Mouse (Mus musculus) midbrain, embryonic 14.5 days (tissue): ENCODE measurements around the gene Gm43552. TPM values are rescaled to one million over a fixed set of nuclear protein-coding genes. Genes with fewer than 3 reads are reported as not detected.

Source experiments
- ATAC-seq: fragments of 200-750 bp; cut with Nextera tagmentation; 2 replicates; pipeline ENCODE4 v1.8.0; 2017; ENCODE audit warnings: moderate number of reproducible peaks, moderate library complexity; ENCODE audit not compliant: low FRiP score, low TSS enrichment
- DNase-seq: peaks from one replicate; pipeline ENCODE4 v3.0.0-alpha.2; 2015
- H3K27ac ChIP-seq: fragments of 300-500 bp; sonication (generic); replicated peaks from 2 replicates; pipeline ENCODE4 v1.5.1; 2014; ENCODE audit warnings: mild to moderate bottlenecking, low read depth, low read length, moderate library complexity
- H3K27me3 ChIP-seq: fragments of 300-500 bp; sonication (generic); 2 replicates; pipeline ENCODE4 v1.6.1; 2014; ENCODE audit warnings: low read length, control low read depth, mixed read lengths; ENCODE audit not compliant: control insufficient read depth, insufficient read depth
- H3K36me3 ChIP-seq: fragments of 300-500 bp; sonication (generic); 2 replicates; pipeline ENCODE4 v1.6.1; 2014; ENCODE audit warnings: low read length, control low read depth; ENCODE audit not compliant: control insufficient read depth, insufficient read depth
- H3K4me1 ChIP-seq: fragments of 300-500 bp; sonication (generic); 2 replicates; pipeline ENCODE4 v1.6.1; 2014; ENCODE audit warnings: mild to moderate bottlenecking, antibody characterized with exemption, low read length, control low read depth; ENCODE audit not compliant: control insufficient read depth, insufficient read depth
- H3K4me2 ChIP-seq: fragments of 300-500 bp; sonication (generic); 2 replicates; pipeline ENCODE4 v1.6.1; 2014; ENCODE audit warnings: mild to moderate bottlenecking, low read length, moderate library complexity
- H3K4me3 ChIP-seq: fragments of 300-500 bp; sonication (generic); replicated peaks from 2 replicates; pipeline ENCODE4 v1.5.1; 2014; ENCODE audit warnings: low read depth, low read length
- H3K9ac ChIP-seq: fragments of 300-500 bp; sonication (generic); replicated peaks from 2 replicates; pipeline ENCODE4 v1.6.1; 2014; ENCODE audit warnings: mild to moderate bottlenecking, low read length, moderate library complexity
- H3K9me3 ChIP-seq: fragments of 300-500 bp; sonication (generic); 2 replicates; pipeline ENCODE4 v1.6.1; 2016; ENCODE audit warnings: low read length, control low read depth, mixed read lengths; ENCODE audit not compliant: control insufficient read depth
- WGBS: fragments of 180-500 bp; shearing (Covaris S2); extraction: QIAGEN DNeasy Blood & Tissue Kit; methylation state at CpG from one replicate; pipeline ENCODE4 v1.1.7; 2014; 5-methylcytosine and 5-hydroxymethylcytosine counted together
- polyA plus RNA-seq: library from polyadenylated mRNA; unstranded; fragments of >200 nt; fragmentation: Nextera tagmentation; extraction: Ambion mirVana; gene quantifications from 2 replicates; pipeline ENCODE4 v1.2.1, GENCODE M21; 2014

Gene Gm43552
- polyA plus RNA-seq, 1 experiment from 2014 or later: 3.0 TPM

DNA sequence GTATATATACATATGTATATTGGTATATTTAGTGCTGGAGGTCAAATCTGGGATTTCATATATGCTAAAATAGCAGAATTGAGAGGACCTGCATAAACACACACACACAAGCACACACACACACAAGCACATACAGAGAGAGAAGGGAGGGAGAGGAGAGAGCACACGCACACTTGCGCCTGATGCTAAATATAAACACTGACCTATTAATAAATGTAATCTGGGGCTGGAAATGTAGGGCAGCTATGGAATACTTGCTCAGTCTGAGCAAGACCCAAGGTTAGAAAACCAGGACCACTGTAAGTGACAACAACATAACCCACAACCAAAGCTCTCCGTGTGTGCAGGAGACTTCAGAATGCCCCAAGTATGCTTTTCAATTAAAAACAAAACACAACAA, 33.2 kb downstream of the Gm43552 start:
- H3K4me3 ChIP-seq: no peak overlapping the region
- H3K9me3 ChIP-seq: no peaks in the 10 kb centered on the region
- H3K4me1 ChIP-seq: no peaks in the 10 kb centered on the region
- WGBS: 92% methylated on average over 3 of the region's 3 CpGs
- H3K4me2 ChIP-seq: no peak overlapping the region
- DNase-seq (no peak), ATAC-seq (no peak)
- H3K27ac ChIP-seq: no peak overlapping the region
- H3K9ac ChIP-seq: no peak overlapping the region
- peaks cover 31% of the 10 kb centered on the region for H3K36me3 ChIP-seq
- H3K27me3 ChIP-seq: no peaks in the 10 kb centered on the region

DNA sequence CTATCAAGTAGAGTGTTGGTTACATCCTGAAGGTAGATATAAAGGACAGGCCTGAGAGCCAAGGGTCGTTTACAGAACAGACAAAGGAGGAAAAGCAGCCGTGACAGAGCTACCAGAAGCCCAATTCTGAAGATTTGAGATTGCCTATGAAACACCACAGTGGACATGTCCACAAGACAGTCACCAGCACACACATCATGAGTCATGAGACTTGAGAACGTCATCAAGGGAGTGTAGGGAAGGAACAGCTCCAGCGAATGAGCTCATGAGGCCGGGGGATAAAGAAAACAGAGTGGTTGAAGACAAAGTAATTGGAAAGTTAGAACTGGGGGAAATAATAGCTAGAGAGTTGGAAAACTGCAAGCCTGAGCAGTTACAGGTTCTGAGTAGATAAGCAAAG, 34.8 kb downstream of the Gm43552 start:
- ATAC-seq (no peak), DNase-seq (no peak)
- WGBS: 83% methylated on average over 5 of the region's 5 CpGs
- Histone ChIP-seq H3K27ac (no peak overlapping the region), H3K9ac (no peak overlapping the region), H3K4me3 (no peak overlapping the region), H3K27me3 (no peaks in the 10 kb centered on the region), H3K4me2 (no peak overlapping the region), H3K36me3 (peaks cover 29% of the 10 kb centered on the region), H3K9me3 (no peaks in the 10 kb centered on the region), H3K4me1 (no peaks in the 10 kb centered on the region)

DNA sequence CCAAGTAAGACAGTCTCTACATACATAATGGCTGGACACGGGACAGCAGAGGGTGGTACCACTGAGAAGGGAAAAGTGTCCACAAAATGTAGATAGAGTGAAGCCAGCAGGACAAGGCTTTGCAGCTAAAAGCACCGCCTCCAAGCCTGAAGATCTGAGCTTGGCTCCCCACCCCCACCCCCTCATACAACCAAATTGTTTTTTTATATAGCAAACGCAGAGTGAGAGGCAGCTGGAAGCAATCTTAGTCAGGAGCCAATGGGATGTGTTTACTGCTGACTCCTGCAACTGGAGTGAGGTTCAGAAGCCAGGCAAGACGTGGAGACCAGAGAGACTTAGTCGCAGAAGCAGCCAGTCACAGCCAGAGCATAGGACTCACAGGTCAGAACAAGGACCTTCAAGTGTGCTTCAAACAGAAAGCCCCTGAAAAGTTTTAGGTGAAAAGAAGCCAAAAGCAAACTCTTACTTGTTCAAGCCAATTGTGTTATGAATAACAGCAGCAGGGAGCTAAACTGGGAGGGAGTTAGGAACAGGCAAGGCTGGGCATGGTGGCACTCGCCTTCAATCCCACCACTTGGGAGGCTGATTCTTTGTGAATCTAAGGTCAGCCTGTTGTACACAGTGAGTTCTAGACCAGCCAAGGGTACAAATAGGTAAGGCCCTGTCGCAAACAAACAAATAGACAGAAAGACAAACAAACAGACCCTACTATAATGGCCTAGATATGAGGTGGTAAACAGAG, 35.4 kb downstream of the Gm43552 start:
- H3K27ac ChIP-seq: no peak overlapping the region
- no peaks in the 10 kb centered on the region for H3K9me3 ChIP-seq
- ATAC-seq (no peak), DNase-seq (no peak)
- H3K4me1 ChIP-seq: no peaks in the 10 kb centered on the region
- WGBS: 67% methylated on average over 7 of the region's 7 CpGs
- H3K27me3 ChIP-seq: no peaks in the 10 kb centered on the region
- H3K9ac ChIP-seq: no peak overlapping the region
- H3K4me3 ChIP-seq: no peak overlapping the region
- peaks cover 35% of the 10 kb centered on the region for H3K36me3 ChIP-seq
- H3K4me2 ChIP-seq: no peak overlapping the region

DNA sequence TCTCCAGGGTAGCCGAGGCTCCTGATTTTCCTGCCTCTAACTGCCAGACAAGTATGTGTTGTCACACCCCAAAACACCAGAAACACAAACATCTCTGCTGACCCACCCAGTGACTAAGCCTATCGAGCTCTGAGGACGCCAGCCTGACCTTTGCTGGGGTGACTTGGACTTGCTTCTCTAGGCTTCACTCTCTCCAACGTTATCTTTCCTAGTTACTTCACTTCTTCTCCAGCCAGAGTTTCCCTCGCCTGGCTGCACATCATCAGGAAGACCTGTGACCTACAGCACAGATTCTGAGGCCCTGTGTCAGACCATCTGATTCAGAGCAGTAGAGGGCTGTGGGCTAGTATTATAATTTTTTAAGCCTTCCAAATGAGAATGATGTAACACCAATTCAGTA, 37.9 kb downstream of the Gm43552 start:
- H3K9ac ChIP-seq: no peak overlapping the region
- ATAC-seq (no peak), DNase-seq (no peak)
- 80% methylated on average over 5 of the region's 5 CpGs for WGBS
- no peaks in the 10 kb centered on the region for H3K27me3 ChIP-seq
- no peaks in the 10 kb centered on the region for H3K4me1 ChIP-seq
- H3K27ac ChIP-seq: no peak overlapping the region
- peaks cover 44% of the 10 kb centered on the region for H3K36me3 ChIP-seq
- H3K4me2 ChIP-seq: no peak overlapping the region
- H3K9me3 ChIP-seq: no peaks in the 10 kb centered on the region
- H3K4me3 ChIP-seq: no peak overlapping the region

DNA sequence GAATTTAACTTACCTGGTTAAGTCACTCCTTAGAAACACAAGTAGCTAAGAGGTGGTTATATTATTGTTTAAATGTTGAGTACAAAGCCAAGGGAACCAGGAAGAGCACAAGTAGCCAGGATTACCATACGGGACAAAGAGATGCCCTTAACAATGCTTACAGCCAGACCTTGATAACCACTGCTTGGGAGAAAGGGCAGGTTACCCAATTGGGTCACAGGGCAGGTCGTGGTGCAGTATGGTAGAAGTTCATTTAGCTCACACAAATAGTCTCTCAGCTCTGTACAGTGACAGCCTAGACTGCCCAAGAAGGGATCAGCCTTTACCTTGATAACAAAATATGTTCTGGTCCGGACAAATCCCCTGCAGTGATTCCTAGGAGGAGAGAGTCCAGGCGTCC, 43.7 kb downstream of the Gm43552 start:
- 83% methylated on average over 4 of the region's 4 CpGs for WGBS
- H3K4me2 ChIP-seq: no peak overlapping the region
- no peak overlapping the region for H3K4me3 ChIP-seq
- H3K9me3 ChIP-seq: no peaks in the 10 kb centered on the region
- H3K36me3 ChIP-seq: peaks cover 42% of the 10 kb centered on the region
- no peaks in the 10 kb centered on the region for H3K4me1 ChIP-seq
- no peaks in the 10 kb centered on the region for H3K27me3 ChIP-seq
- no peak for DNase-seq
- ATAC-seq: no peak
- H3K27ac ChIP-seq: no peak overlapping the region
- H3K9ac ChIP-seq: no peak overlapping the region

DNA sequence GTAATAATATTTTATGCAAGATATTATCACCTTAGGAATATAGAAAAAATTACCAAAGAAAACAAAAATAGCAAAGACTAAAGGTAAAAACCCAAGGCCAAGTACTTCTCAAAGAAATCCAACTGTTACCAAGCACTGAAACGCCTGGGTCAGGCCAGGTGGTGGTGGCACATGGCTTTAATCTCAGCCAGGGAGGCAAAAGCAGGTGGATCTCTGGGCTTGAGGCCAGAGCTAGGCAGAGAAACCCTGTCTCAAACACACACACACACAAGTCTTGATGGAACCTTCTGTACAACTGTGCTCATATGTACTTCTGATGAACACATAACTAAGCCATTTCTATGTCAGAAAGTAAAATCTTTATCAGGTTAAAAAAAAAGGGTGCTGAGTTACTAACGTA, 44.8 kb downstream of the Gm43552 start:
- DNase-seq: no peak
- no peaks in the 10 kb centered on the region for H3K27me3 ChIP-seq
- 81% methylated on average over 2 of the region's 2 CpGs for WGBS
- H3K4me1 ChIP-seq: no peaks in the 10 kb centered on the region
- no peak overlapping the region for H3K27ac ChIP-seq
- no peak for ATAC-seq
- H3K36me3 ChIP-seq: peaks cover 38% of the 10 kb centered on the region
- H3K9me3 ChIP-seq: no peaks in the 10 kb centered on the region
- no peak overlapping the region for H3K4me2 ChIP-seq
- H3K9ac ChIP-seq: no peak overlapping the region
- H3K4me3 ChIP-seq: no peak overlapping the region

DNA sequence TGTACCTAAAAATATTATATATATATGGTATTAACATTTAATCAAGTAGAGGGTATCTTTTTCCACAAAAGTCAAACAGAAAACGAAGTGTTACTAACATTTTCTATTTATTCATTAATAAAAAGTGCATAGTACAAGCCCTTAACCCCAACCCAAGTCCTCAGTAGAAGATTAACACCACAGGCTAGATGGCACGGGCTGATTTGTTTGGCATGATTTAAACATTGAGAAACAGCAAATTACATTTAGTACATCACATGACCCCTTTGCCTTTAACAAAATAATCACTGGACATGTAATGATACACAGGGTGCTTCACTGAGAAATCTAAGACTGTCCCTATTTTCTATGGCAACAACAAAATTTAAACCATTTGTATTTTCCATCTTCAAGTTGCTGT, 45.9 kb downstream of the Gm43552 start:
- Histone ChIP-seq H3K9ac (no peak overlapping the region), H3K27me3 (no peaks in the 10 kb centered on the region), H3K4me3 (no peak overlapping the region), H3K9me3 (no peaks in the 10 kb centered on the region), H3K4me2 (no peak overlapping the region), H3K4me1 (no peaks in the 10 kb centered on the region), H3K27ac (no peak overlapping the region), H3K36me3 (peaks cover 31% of the 10 kb centered on the region)
- WGBS: 81% methylated on average over 2 of the region's 2 CpGs
- ATAC-seq (no peak), DNase-seq (no peak)

DNA sequence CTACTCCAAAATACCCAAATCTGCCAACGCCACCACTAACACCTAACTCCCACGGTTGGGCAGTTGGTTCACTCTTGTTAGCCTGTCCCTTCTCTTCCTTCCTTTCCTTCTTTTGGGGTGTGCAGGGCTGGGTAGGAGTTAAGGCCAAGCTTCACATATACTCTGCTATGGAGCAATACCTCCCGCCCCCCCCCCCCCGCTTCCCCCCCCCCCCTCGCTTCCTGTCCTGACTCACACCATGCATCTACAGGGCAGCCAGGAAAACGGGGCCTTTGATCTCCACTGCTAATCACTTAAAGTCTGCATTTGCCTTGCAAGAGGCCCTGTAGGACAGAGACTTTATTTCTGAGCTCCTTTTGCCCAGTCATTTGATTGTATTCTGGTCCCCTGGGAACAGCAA, 47.7 kb downstream of the Gm43552 start:
- no peak overlapping the region for H3K9ac ChIP-seq
- H3K4me3 ChIP-seq: no peak overlapping the region
- H3K4me2 ChIP-seq: no peak overlapping the region
- ATAC-seq: no peak
- H3K4me1 ChIP-seq: no peaks in the 10 kb centered on the region
- 83% methylated on average over 4 of the region's 6 CpGs for WGBS
- DNase-seq: peak; percentile 9
- no peak overlapping the region for H3K27ac ChIP-seq
- no peaks in the 10 kb centered on the region for H3K27me3 ChIP-seq
- H3K9me3 ChIP-seq: no peaks in the 10 kb centered on the region
- H3K36me3 ChIP-seq: peaks cover 23% of the 10 kb centered on the region

DNA sequence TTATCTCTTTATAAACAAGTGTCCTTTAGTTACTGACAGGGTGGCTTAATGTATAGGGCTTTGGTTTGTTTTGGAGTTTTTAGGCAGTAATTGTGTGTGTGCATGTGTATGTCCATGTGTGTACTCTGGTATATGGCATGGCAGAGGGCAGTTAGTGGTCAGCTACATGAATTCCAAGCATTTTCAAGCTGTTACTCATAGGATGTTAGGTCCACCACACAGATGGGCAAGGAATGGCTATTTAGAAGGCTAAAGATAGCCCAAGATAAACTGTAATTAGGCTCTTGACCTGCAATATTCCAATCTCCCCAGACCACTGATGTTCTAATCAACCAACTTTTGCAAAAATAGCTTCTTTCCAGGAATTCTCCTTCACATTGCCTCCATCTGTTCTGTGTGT, 54.6 kb downstream of the Gm43552 start:
- no peak overlapping the region for H3K4me3 ChIP-seq
- H3K4me1 ChIP-seq: peaks cover 6% of the 10 kb centered on the region; the same call in 1 of the 2 replicates
- no peaks in the 10 kb centered on the region for H3K9me3 ChIP-seq
- H3K4me2 ChIP-seq: no peak overlapping the region
- no peak overlapping the region for H3K27ac ChIP-seq
- no peak overlapping the region for H3K9ac ChIP-seq
- no peaks in the 10 kb centered on the region for H3K27me3 ChIP-seq
- no peaks in the 10 kb centered on the region for H3K36me3 ChIP-seq
- ATAC-seq (no peak), DNase-seq (no peak)
